Mouse (Mus musculus): Measurements from ENCODE around the gene Casz1.

DNA sequence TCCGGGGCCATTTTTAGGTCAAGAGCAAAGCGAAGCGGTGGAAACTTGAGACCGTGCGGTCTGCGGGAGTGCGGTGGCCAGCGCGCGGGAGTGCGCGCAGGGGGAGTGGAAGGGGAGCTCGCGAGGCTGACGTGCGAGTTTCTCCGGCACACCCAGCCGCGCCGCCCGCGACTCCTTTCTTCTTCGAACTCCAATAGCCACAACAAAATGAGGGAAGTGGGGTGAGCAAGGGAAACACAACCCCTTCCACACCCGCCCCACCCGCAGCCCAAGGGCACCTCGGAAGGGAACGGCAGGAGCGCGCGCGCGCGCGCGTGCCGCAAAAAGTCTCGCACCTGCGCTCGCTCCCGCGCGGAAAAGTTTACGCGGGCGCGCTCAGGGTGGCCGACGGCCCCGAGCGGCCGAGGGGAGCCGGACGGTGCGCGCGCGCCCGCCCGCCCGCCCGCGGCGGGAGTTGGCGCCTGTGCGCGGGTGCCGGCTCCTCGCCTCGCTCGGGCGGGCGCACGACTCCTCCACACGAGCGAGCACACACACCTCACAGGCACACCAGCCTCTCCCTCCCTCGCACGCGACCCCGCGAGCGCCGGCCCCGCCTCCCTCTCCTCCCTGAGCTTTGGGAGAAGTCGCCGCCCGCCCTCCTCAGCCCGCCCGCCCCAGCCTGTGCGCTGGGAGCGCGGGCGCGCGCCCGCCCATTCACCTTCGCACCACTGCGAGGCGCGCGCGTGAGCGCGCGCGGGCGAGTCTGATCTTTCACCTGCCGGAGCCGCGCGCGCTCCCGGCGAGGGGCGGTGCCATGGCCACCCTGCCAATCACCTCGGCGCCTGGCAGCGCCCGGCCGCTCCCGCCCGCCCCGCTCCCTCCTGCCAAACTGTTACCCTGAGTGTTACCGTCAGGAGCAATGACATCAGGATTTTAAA is 96.3 kb downstream of the Casz1 start:
- TF ChIP-seq CTCF (IDR thresholded peaks at IDR 0.05; ENCODE audit: low read depth, low read length) (no peak), POLR2A (IDR thresholded peaks at IDR 0.05; ENCODE audit: borderline replicate concordance, low read depth, low read length) (no peak)
